Mouse (Mus musculus) myocyte (in vitro differentiated cells): ENCODE results near the gene Ugt1a1. TPM values are rescaled to one million over a fixed set of nuclear protein-coding genes. Genes with fewer than 3 reads are reported as not detected.

ENCODE experiments used
- H3K27me3 ChIP-seq: one replicate; pipeline ENCODE4 v1.6.1; 2011; ENCODE audit not compliant: control insufficient read depth, insufficient read depth, insufficient read length
- H3K36me3 ChIP-seq: one replicate; pipeline ENCODE4 v1.6.1; 2011; ENCODE audit not compliant: control insufficient read depth, insufficient read depth
- H3K4me2 ChIP-seq: one replicate; pipeline ENCODE4 v1.6.1; 2011; ENCODE audit warnings: low read depth, control low read depth
- H3K4me3 ChIP-seq: one replicate; pipeline ENCODE4 v1.5.1; 2011; ENCODE audit warnings: mild to moderate bottlenecking, control low read depth, moderate library complexity
- H3K79me2 ChIP-seq: one replicate; pipeline ENCODE4 v1.6.1; 2011; ENCODE audit not compliant: control insufficient read depth, insufficient read depth
- H3ac ChIP-seq: one replicate; pipeline ENCODE4 v1.6.1; 2011; ENCODE audit not compliant: control insufficient read depth, insufficient read length
- CEBPB ChIP-seq: IDR thresholded peaks from 2 replicates; pipeline ENCODE4 v1.6.1; 2011; ENCODE audit warnings: mild to moderate bottlenecking, moderate library complexity; ENCODE audit not compliant: poor library complexity, insufficient read depth, severe bottlenecking
- E2F4 ChIP-seq: IDR thresholded peaks from one replicate; pipeline ENCODE4 v1.6.1; 2011; ENCODE audit warnings: mild to moderate bottlenecking, control low read depth, moderate library complexity; ENCODE audit not compliant: insufficient read depth
- MAX ChIP-seq: IDR thresholded peaks from one replicate; pipeline ENCODE4 v1.6.1; 2011; ENCODE audit warnings: low read depth, mild to moderate bottlenecking, control low read depth
- MYOD1 ChIP-seq, 3 experiments: IDR thresholded peaks; one replicate each; pipeline ENCODE4 v1.6.1; 2011; ENCODE audit warnings: control low read depth in 2 of 3, low read depth in 2 of 3, mild to moderate bottlenecking in 2 of 3, moderate library complexity in 1 of 3; ENCODE audit not compliant: insufficient read length in 2 of 3, control insufficient read depth in 1 of 3
- MYOG ChIP-seq, 3 experiments: IDR thresholded peaks; one replicate each; pipeline ENCODE4 v1.6.1; 2011; ENCODE audit warnings: control low read depth in 2 of 3, low read depth in 2 of 3, mild to moderate bottlenecking in 2 of 3; ENCODE audit not compliant: insufficient read length in 2 of 3, control insufficient read depth in 1 of 3, insufficient read depth in 1 of 3
- POLR2A ChIP-seq: IDR thresholded peaks from one replicate; pipeline ENCODE4 v1.6.1; 2011; ENCODE audit warnings: low read depth, mild to moderate bottlenecking, control low read depth, moderate library complexity; ENCODE audit not compliant: insufficient read length
- POLR2AphosphoS2 ChIP-seq: IDR thresholded peaks from one replicate; pipeline ENCODE4 v1.6.1; 2011; ENCODE audit warnings: low read depth, control low read depth; ENCODE audit not compliant: insufficient read length
- REST ChIP-seq: IDR thresholded peaks from one replicate; pipeline ENCODE4 v1.6.1; 2011; ENCODE audit warnings: mild to moderate bottlenecking, control low read depth, moderate library complexity; ENCODE audit not compliant: insufficient read depth, insufficient read length
- SRF ChIP-seq: IDR thresholded peaks from one replicate; pipeline ENCODE4 v1.6.1; 2011; ENCODE audit warnings: low read depth; ENCODE audit not compliant: control insufficient read depth, insufficient read length
- TCF12 ChIP-seq: IDR thresholded peaks from one replicate; pipeline ENCODE4 v1.6.1; 2011; ENCODE audit warnings: mild to moderate bottlenecking, control low read depth; ENCODE audit not compliant: poor library complexity, insufficient read depth, severe bottlenecking
- TCF3 ChIP-seq: IDR thresholded peaks from one replicate; pipeline ENCODE4 v1.6.1; 2011; ENCODE audit warnings: low read depth, control low read depth; ENCODE audit not compliant: insufficient read length
- USF1 ChIP-seq: IDR thresholded peaks from one replicate; pipeline ENCODE4 v1.6.1; 2011; ENCODE audit warnings: low read depth, mild to moderate bottlenecking, control low read depth, moderate library complexity
- polyA plus RNA-seq: library from polyadenylated mRNA; unstranded; fragments of >200 nt; fragmentation: generic; extraction: Trizol; gene quantifications from one replicate; pipeline ENCODE4 v1.2.1, GENCODE M21; 2012; ENCODE audit warnings: missing spikeins

Ugt1a1 gene
- polyA plus RNA-seq, 1 experiment = not detected

DNA sequence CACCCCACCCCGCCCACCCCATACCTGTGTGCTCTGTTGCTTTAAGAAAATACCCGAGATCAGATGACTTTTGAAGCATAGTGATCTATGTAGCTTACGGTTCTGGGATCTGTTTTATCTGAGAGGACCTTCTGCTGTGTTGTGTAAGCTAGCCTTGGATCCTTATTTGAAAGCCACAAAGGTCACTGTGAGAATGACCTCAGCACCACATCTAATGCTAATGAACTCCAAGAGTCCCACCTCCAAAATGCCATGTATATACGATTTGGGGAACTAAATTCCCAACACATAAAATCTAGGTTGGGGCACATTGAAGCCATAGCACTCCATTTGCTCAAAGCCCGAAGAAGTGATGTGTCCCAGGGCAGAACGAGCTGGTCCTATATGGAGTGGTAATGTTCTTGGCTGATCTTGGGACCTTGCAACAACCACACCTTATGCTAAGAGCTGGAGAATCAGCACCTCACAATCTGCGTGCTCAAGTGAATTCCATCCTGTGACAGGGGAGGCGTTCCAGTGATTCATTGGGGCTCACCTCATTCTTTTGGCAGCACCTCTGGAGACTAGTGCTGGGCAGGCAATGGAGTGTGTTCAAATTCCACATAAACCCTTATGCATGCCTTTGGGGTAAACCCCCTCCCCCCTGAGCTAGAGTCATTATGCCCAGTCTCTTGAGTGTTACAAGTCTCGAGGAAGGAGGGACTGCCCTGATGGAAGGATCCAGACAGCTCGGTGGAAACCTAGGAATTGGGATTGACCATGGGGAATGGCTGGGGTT is 45.3 kb downstream of the Ugt1a1 start:
- no peaks in the 10 kb centered on the region for H3K36me3 ChIP-seq
- H3K4me2 ChIP-seq = no peak overlapping the region
- H3ac ChIP-seq = no peak overlapping the region
- TF ChIP-seq SRF (no peak), CEBPB (no peak), TCF12 (no peak), MAX (no peak), POLR2A (no peak), TCF3 (no peak), MYOG (IDR thresholded peaks at IDR 0.05; ENCODE audit: control insufficient read depth in 1 of 3, insufficient read depth in 1 of 3, insufficient read length in 2 of 3, low read depth in 2 of 3) (no peak)
- no peak overlapping the region for H3K4me3 ChIP-seq
- H3K79me2 ChIP-seq = no peaks in the 10 kb centered on the region
- H3K27me3 ChIP-seq = no peaks in the 10 kb centered on the region

DNA sequence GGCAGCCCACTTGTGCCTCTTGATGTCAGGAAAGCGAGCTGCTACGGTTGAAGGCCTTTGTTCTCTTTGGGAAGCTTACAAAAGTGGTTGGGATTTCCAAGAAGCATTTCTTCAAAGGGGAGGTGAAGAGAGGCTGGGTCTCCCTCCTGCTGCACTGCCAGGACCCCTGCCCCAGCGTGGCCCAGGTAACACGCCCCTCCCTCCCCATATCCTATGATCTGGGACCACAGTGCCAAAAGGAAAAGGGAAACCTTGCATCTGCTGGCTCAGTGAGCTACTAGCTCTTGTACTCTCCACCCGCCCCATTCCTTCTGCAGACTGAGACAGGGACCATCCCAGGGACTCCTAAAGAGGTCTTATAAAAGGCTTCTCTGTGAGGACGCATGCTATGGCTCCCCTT is 45.9 kb downstream of the Ugt1a1 start:
- Histone ChIP-seq H3K27me3 (no peaks in the 10 kb centered on the region), H3K79me2 (no peaks in the 10 kb centered on the region), H3K4me3 (no peak overlapping the region), H3K4me2 (no peak overlapping the region), H3K36me3 (peaks cover under 1% of the 10 kb centered on the region), H3ac (no peak overlapping the region)
- no peak for TF ChIP-seq MYOD1 (IDR thresholded peaks at IDR 0.05; ENCODE audit: control insufficient read depth in 1 of 3, insufficient read length in 2 of 3, low read depth in 2 of 3)
- TF ChIP-seq CEBPB = no peak
- no peak for TF ChIP-seq REST

DNA sequence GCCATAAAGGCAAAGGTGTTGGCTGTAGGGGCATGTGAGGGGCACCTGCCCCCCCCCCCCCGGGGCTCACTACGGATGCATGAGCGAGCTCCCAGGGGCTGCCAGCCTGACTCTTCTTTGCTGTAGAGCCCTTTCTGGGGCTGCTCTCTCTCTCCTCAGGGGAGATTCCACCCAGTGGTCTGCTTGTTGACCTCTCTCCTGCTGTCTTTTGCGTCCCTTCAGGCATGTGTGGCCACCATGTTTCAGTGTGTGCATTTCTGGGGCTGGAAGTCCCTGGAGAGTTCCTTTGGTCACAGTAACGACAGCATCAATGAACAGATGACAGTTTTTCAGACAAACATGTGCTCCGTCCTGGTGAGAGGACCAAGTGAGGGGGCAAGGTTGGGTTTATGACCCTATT is 46.6 kb downstream of the Ugt1a1 start:
- no peak overlapping the region for H3ac ChIP-seq

DNA sequence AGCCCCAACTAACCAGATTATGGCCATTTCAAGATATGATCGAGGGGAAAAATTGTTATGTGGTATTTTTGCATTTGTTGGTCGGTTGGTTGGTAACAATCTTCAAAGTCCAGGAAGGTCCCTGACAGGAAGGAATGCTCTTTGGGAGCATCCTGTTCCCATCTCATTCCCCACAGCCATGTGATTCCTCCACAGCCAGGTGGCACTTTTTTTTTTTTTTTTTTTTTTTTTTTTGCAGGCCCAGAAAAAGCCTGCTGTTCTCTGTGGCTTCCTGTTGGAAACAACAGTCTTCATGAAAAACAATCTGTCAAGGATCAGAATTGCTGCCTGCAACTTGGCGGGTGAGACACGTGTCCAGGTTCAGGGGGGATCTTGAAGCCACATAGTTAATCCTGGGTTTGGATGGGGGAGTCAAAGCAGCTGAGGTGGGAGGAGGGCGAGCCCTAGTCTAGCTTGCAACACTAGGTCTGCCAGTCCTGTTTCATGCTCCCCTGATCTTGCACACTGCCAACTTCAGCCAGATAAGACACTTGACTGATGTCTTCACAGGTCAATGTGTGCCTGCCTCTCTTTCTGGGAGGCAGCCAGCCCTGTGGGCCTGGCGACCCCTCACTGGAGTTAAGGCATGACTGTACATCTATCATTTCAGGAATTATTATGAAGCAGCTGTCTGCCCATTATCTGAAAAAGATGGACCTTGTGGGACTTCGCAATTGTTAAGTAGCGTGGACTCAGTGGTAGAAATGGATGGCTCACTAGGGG is 47.3 kb downstream of the Ugt1a1 start:
- Histone ChIP-seq H3K36me3 (peaks cover 12% of the 10 kb centered on the region), H3ac (no peak overlapping the region), H3K4me2 (no peak overlapping the region), H3K79me2 (no peaks in the 10 kb centered on the region), H3K4me3 (no peak overlapping the region), H3K27me3 (no peaks in the 10 kb centered on the region)
- TF ChIP-seq USF1 (no peak), E2F4 (no peak), TCF3 (no peak), MAX (no peak), POLR2A (no peak), CEBPB (no peak), REST (no peak), POLR2AphosphoS2 (no peak), MYOG (IDR thresholded peaks at IDR 0.05; ENCODE audit: control insufficient read depth in 1 of 3, insufficient read depth in 1 of 3, insufficient read length in 2 of 3, low read depth in 2 of 3) (no peak), TCF12 (no peak), MYOD1 (IDR thresholded peaks at IDR 0.05; ENCODE audit: control insufficient read depth in 1 of 3, insufficient read length in 2 of 3, low read depth in 2 of 3) (no peak), SRF (no peak)

More for the DNA sequence above, 46.6 kb downstream of the Ugt1a1 start:
- no peak overlapping the region for H3K4me2 ChIP-seq
- H3K79me2 ChIP-seq = no peaks in the 10 kb centered on the region
- no peaks in the 10 kb centered on the region for H3K27me3 ChIP-seq
- TF ChIP-seq POLR2AphosphoS2 = no peak
- TF ChIP-seq MAX = no peak
- TF ChIP-seq E2F4 = no peak
- TF ChIP-seq USF1 = no peak
- TF ChIP-seq MYOD1 (IDR thresholded peaks at IDR 0.05; ENCODE audit: control insufficient read depth in 1 of 3, insufficient read length in 2 of 3, low read depth in 2 of 3) = no peak
- TF ChIP-seq TCF3 = no peak
- no peak for TF ChIP-seq SRF
- no peak for TF ChIP-seq POLR2A
- no peak for TF ChIP-seq TCF12
- TF ChIP-seq MYOG (IDR thresholded peaks at IDR 0.05; ENCODE audit: control insufficient read depth in 1 of 3, insufficient read depth in 1 of 3, insufficient read length in 2 of 3, low read depth in 2 of 3) = no peak
- TF ChIP-seq REST = no peak
- no peak for TF ChIP-seq CEBPB
- H3K4me3 ChIP-seq = no peak overlapping the region
- peaks cover 8% of the 10 kb centered on the region for H3K36me3 ChIP-seq
